Mouse (Mus musculus) erythroblast, embryonic 14.5 days (primary cell): ENCODE results near the gene Ifit3.

Experiments used
- GATA1 ChIP-seq: IDR thresholded peaks from 2 replicates; pipeline ENCODE4 v1.6.1; 2012; ENCODE audit warnings: low read length, inconsistent platforms, mixed read lengths
- TAL1 ChIP-seq: IDR thresholded peaks from 3 replicates; pipeline ENCODE4 v1.6.1; 2012; ENCODE audit warnings: low read length, inconsistent platforms, mixed read lengths

GRCm38 (mm10) chr19:34571080-34571479 is 12.3 kb upstream of the Ifit3 start:
- no peak for TF ChIP-seq GATA1
- no peak for TF ChIP-seq TAL1
